Mouse (Mus musculus): ENCODE results near the gene Cfap36. TPM values are rescaled to one million over a fixed set of nuclear protein-coding genes. Genes with fewer than 3 reads are reported as not detected.

The Cfap36 gene
- polyA plus RNA-seq, 1 experiment from 2014 or later: 111 TPM

DNA sequence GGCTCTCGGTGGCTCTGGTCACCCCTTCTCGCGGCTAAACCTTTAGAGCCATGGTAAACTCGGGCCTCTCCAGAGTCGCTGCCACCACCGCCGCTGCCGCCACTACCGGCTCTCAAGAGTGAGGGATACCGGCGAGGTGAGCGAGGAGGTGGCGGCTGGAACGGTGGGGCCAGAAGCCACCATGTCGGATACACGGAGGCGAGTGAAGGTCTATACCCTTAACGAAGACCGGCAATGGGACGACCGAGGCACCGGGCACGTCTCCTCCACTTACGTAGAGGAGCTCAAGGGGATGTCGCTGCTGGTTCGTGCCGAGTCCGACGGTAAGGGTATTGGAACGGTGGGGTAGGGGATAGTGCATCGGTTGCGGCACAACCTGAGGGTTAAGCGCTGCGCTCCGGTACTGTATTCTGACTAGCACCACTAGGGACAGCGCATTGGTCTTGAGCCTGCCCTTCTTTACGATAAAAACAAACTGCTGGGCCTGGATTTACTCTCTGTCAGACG lies 74.0 kb downstream of the Cfap36 start:
- Histone ChIP-seq H3K9ac (replicated peaks; ENCODE audit: low read length) (peak overlapping the region; percentile 92), H3K4me1 (ENCODE audit: control insufficient read depth, insufficient read depth, low read length) (peaks cover 21% of the 10 kb centered on the region), H3K36me3 (ENCODE audit: control insufficient read depth, insufficient read depth, low read length) (no peaks in the 10 kb centered on the region), H3K27me3 (ENCODE audit: control insufficient read depth, insufficient read depth, low read length) (no peaks in the 10 kb centered on the region), H3K4me2 (ENCODE audit: low read length) (peak overlapping the region; percentile 90), H3K9me3 (ENCODE audit: control insufficient read depth, low read length) (no peaks in the 10 kb centered on the region), H3K4me3 (replicated peaks; ENCODE audit: low read depth, low read length) (peak overlapping the region; percentile 94), H3K27ac (replicated peaks; ENCODE audit: low read depth, low read length) (peak overlapping the region; percentile 96)
- under 1% methylated on average over 38 of the region's 38 CpGs for WGBS
- DNase-seq (peak; percentile 82), ATAC-seq (ENCODE audit: low FRiP score, low TSS enrichment) (peak; percentile 77)

DNA sequence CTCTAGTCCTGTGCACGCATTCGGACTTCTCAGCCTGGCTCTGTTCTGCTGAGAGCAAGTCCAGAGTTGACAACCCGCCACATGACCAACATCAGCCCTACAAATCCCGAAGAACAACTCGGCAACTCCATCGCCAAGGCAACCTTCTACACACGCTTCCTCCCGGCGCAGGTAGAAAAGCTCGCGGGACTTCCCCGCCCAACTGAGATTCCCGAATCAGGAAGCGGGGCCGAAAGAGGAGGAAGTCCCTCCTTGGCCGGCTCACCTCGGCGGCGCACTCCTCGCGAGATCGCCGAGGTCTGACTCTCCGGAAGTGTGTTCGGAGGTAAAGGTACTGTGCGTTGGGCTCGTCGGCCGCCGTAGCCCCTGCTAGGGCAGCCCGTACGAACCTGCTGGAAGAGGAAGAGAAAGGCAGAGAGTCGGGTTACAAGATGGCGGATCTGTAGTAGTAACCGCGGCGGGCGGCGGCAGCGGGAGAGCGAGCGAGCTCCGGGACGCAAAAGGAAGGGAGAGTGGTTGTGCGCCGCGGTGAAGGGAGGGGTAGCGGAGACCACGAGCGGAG lies 74.6 kb downstream of the Cfap36 start, which contains the start of gene Ppp4r3b:
Gene Ppp4r3b (plus strand): TSS at position 328 of the 562 bp plus-strand sequence.
- WGBS: under 1% methylated on average over 50 of the region's 50 CpGs
- Histone ChIP-seq H3K4me3 (replicated peaks; ENCODE audit: low read depth, low read length) (peak within 1 kb of the TSS; percentile 94), H3K36me3 (ENCODE audit: control insufficient read depth, insufficient read depth, low read length) (no peaks in the 10 kb centered on the region), H3K9me3 (ENCODE audit: control insufficient read depth, low read length) (no peaks in the 10 kb centered on the region), H3K27me3 (ENCODE audit: control insufficient read depth, insufficient read depth, low read length) (no peaks in the 10 kb centered on the region), H3K4me2 (ENCODE audit: low read length) (peak within 1 kb of the TSS; percentile 90), H3K27ac (replicated peaks; ENCODE audit: low read depth, low read length) (peak within 1 kb of the TSS; percentile 96), H3K9ac (replicated peaks; ENCODE audit: low read length) (peak within 1 kb of the TSS; percentile 92), H3K4me1 (ENCODE audit: control insufficient read depth, insufficient read depth, low read length) (peaks cover 21% of the 10 kb centered on the region)
- ATAC-seq (ENCODE audit: low FRiP score, low TSS enrichment) (peak; percentile 98), DNase-seq (peak; percentile 98)

DNA sequence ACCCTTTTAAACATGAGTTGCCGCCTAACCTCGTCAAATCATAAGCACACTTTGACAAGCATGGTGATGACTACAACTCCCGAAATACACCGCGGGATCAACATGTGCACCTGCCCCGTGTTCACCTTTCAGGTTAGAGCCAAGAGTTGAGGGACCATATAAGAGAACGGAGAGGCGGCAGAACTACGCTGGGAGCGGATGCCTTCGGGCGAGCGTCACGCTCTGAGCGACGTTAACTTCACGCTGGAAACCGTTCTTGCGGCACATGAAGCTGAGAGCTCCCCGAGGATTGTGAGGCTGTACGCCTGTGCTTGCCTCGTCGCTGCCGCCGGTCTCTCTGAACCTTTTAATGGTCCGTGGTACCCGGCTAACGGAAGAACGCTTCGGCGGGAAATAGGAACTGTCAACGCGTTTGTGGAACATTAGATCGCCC lies 75.2 kb downstream of the Cfap36 start:
- Histone ChIP-seq H3K27me3 (ENCODE audit: control insufficient read depth, insufficient read depth, low read length) (no peaks in the 10 kb centered on the region), H3K4me1 (ENCODE audit: control insufficient read depth, insufficient read depth, low read length) (peaks cover 21% of the 10 kb centered on the region), H3K4me2 (ENCODE audit: low read length) (peak overlapping the region; percentile 85), H3K4me3 (replicated peaks; ENCODE audit: low read depth, low read length) (peak overlapping the region; percentile 94), H3K9me3 (ENCODE audit: control insufficient read depth, low read length) (no peaks in the 10 kb centered on the region), H3K27ac (replicated peaks; ENCODE audit: low read depth, low read length) (peak overlapping the region; percentile 64), H3K9ac (replicated peaks; ENCODE audit: low read length) (peak overlapping the region; percentile 62), H3K36me3 (ENCODE audit: control insufficient read depth, insufficient read depth, low read length) (no peaks in the 10 kb centered on the region)
- ATAC-seq (ENCODE audit: low FRiP score, low TSS enrichment): peak; percentile 22
- under 1% methylated on average over 34 of the region's 34 CpGs for WGBS
- peak; percentile 79 for DNase-seq

Other genes with a start within 250 kb of the Cfap36 start
- 26.8 and 33.7 TPM in 2 replicates for gene Pnpt1, start 116.7 kb downstream of the Cfap36 start, polyA plus RNA-seq (2014; fragmentation: Nextera tagmentation; extraction: Ambion mirVana)
- gene Ppp4r3b, start 74.5 kb downstream of the Cfap36 start, polyA plus RNA-seq (2014; fragmentation: Nextera tagmentation; extraction: Ambion mirVana): 58.1 and 92.7 TPM in 2 replicates
- gene Ccdc88a, start 126.2 kb upstream of the Cfap36 start, polyA plus RNA-seq (2014; fragmentation: Nextera tagmentation; extraction: Ambion mirVana): 72.2 and 73.3 TPM in 2 replicates

Data from midbrain, embryonic 14.5 days (tissue).